In genomic region chr17:85615586-85615985, GRCm38 (mm10) we compare ENCODE assay signal across 21 mouse cellular contexts. TPM values are rescaled to one million over a fixed set of nuclear protein-coding genes. Genes with fewer than 3 reads are reported as not detected.
A peak's percentile ranks its signal among the peaks of the same experiment; 100 is the strongest.
DNase-seq lines count a peak whose midpoint lies in the region; ATAC-seq and TF ChIP-seq lines count a peak whose summit lies in the region.
"Had no signal": no experiment of that assay in that cellular context is flagged by ENCODE, and none has a peak within 500 bp of the region (broad histone marks: within the 10 kb centered on the region; RNA-seq: fewer than 3 reads in every experiment).

No protein-coding gene starts in this region.

- TF ChIP-seq CTCF in forebrain, postnatal 0 days (IDR thresholded peaks at IDR 0.05; ENCODE audit: low read depth): no peak

- H3K27ac ChIP-seq in intestine, embryonic 14.5 days (ENCODE audit: low read depth): no peak overlapping the region
- H3K27ac ChIP-seq in intestine, embryonic 16.5 days (ENCODE audit: low read length): no peak overlapping the region
- no peak overlapping the region for H3K27ac ChIP-seq in embryonic facial prominence, embryonic 15.5 days (replicated peaks)
- H3K27ac ChIP-seq in forebrain, postnatal 0 days (ENCODE audit: low read depth, low read length): no peak overlapping the region
- H3K27ac ChIP-seq in midbrain, embryonic 16.5 days (ENCODE audit: low read length): peak overlapping the region; percentile 71

- WGBS in intestine, embryonic 14.5 days: 4% methylated on average over 4 of the region's 4 CpGs
- WGBS in intestine, embryonic 16.5 days: 3% methylated on average over 4 of the region's 4 CpGs
- WGBS in embryonic facial prominence, embryonic 15.5 days: 7% methylated on average over 4 of the region's 4 CpGs
- WGBS in forebrain, postnatal 0 days: 22% methylated on average over 4 of the region's 4 CpGs
- WGBS in midbrain, embryonic 16.5 days: 8% methylated on average over 4 of the region's 4 CpGs

- no peaks in the 10 kb centered on the region for H3K36me3 ChIP-seq in intestine, embryonic 14.5 days (ENCODE audit: control insufficient read depth, insufficient read depth, low read length)
- no peaks in the 10 kb centered on the region for H3K36me3 ChIP-seq in intestine, embryonic 16.5 days (ENCODE audit: control insufficient read depth, insufficient read depth, low read length)
- H3K36me3 ChIP-seq in embryonic facial prominence, embryonic 15.5 days: no peaks in the 10 kb centered on the region
- H3K36me3 ChIP-seq in forebrain, postnatal 0 days (ENCODE audit: insufficient read depth): no peaks in the 10 kb centered on the region
- no peaks in the 10 kb centered on the region for H3K36me3 ChIP-seq in midbrain, embryonic 16.5 days (ENCODE audit: control insufficient read depth, insufficient read depth, low read length)

- peaks cover 100% of the 10 kb centered on the region for H3K27me3 ChIP-seq in intestine, embryonic 14.5 days (replicated peaks; ENCODE audit: control insufficient read depth, insufficient read depth, low read length)
- peaks cover 96% of the 10 kb centered on the region for H3K27me3 ChIP-seq in intestine, embryonic 16.5 days (replicated peaks; ENCODE audit: control insufficient read depth, insufficient read depth, low read length)
- H3K27me3 ChIP-seq in embryonic facial prominence, embryonic 15.5 days: peaks cover 100% of the 10 kb centered on the region
- H3K27me3 ChIP-seq in forebrain, postnatal 0 days (ENCODE audit: insufficient read depth, low read length): peaks cover 85% of the 10 kb centered on the region
- peaks cover 86% of the 10 kb centered on the region for H3K27me3 ChIP-seq in midbrain, embryonic 16.5 days (ENCODE audit: control insufficient read depth, insufficient read depth, low read depth, low read length)

- H3K4me1 ChIP-seq in intestine, embryonic 14.5 days (replicated peaks; ENCODE audit: control insufficient read depth, insufficient read depth, low read length): peaks cover 7% of the 10 kb centered on the region; the same call in 1 of the 2 replicates
- H3K4me1 ChIP-seq in intestine, embryonic 16.5 days (ENCODE audit: control insufficient read depth, insufficient read depth, low read length): no peaks in the 10 kb centered on the region
- peaks cover 21% of the 10 kb centered on the region for H3K4me1 ChIP-seq in embryonic facial prominence, embryonic 15.5 days
- H3K4me1 ChIP-seq in forebrain, postnatal 0 days (ENCODE audit: insufficient read depth): no peaks in the 10 kb centered on the region
- H3K4me1 ChIP-seq in midbrain, embryonic 16.5 days (ENCODE audit: control insufficient read depth, insufficient read depth, low read length): peaks cover 3% of the 10 kb centered on the region; the same call in 1 of the 2 replicates

- H3K4me3 ChIP-seq in intestine, embryonic 14.5 days (ENCODE audit: low read depth, low read length): no peak overlapping the region
- no peak overlapping the region for H3K4me3 ChIP-seq in intestine, embryonic 16.5 days (ENCODE audit: low read length)
- H3K4me3 ChIP-seq in embryonic facial prominence, embryonic 15.5 days (replicated peaks): peak overlapping the region; percentile 21; the same call in 1 of the 2 replicates
- H3K4me3 ChIP-seq in forebrain, postnatal 0 days (ENCODE audit: low read depth, low read length): peak overlapping the region; percentile 24
- peak overlapping the region; percentile 24 for H3K4me3 ChIP-seq in midbrain, embryonic 16.5 days (ENCODE audit: low read depth, low read length)

- peak; percentile 50 for DNase-seq in intestine, embryonic 14.5 days (ENCODE audit: low spot score)
- DNase-seq in forebrain, postnatal 0 days: no peak
- DNase-seq in gastrocnemius, adult 8-10 months (ENCODE audit: low spot score in 2 of 2): no peak
- no peak for DNase-seq in lung, postnatal 14 days
- DNase-seq in adrenal gland, adult 2 months: no peak
- DNase-seq: cerebellum, postnatal 14 days; kidney, adult 11 months; kidney, postnatal 10 days; layer of hippocampus, adult 9-11 months; left cerebral cortex, postnatal 4 days; lung, postnatal 36 days; right cerebral cortex, postnatal 4 days; thymus, postnatal 4 days had no signal

- H3K9ac ChIP-seq in intestine, embryonic 14.5 days (ENCODE audit: low read length): no peak overlapping the region
- H3K9ac ChIP-seq in intestine, embryonic 16.5 days (ENCODE audit: low read depth, low read length): no peak overlapping the region
- no peak overlapping the region for H3K9ac ChIP-seq in embryonic facial prominence, embryonic 15.5 days
- H3K9ac ChIP-seq in forebrain, postnatal 0 days: no peak overlapping the region
- H3K9ac ChIP-seq in midbrain, embryonic 16.5 days (ENCODE audit: low read depth, low read length): no peak overlapping the region; the same call in 1 of the 2 replicates

- no peak for ATAC-seq in intestine, embryonic 14.5 days (replicated peaks; ENCODE audit: low FRiP score, low TSS enrichment, low read depth)
- no peak for ATAC-seq in intestine, embryonic 16.5 days
- no peak for ATAC-seq in embryonic facial prominence, embryonic 15.5 days (ENCODE audit: insufficient number of reproducible peaks, low FRiP score, low TSS enrichment, low read depth)
- no peak for ATAC-seq in forebrain, postnatal 0 days
- no peak for ATAC-seq in midbrain, embryonic 16.5 days
- ATAC-seq: CD4-positive, CD25-positive, alpha-beta regulatory T cell, adult 4 months had no signal

- no peak overlapping the region for H3K4me2 ChIP-seq in intestine, embryonic 14.5 days (ENCODE audit: low read length)
- no peak overlapping the region for H3K4me2 ChIP-seq in intestine, embryonic 16.5 days (ENCODE audit: low read depth, low read length)
- no peak overlapping the region for H3K4me2 ChIP-seq in embryonic facial prominence, embryonic 15.5 days (replicated peaks)
- H3K4me2 ChIP-seq in forebrain, postnatal 0 days (ENCODE audit: low read depth): peak overlapping the region; percentile 45
- H3K4me2 ChIP-seq in midbrain, embryonic 16.5 days (ENCODE audit: low read length): peak overlapping the region; percentile 54

- H3K9me3 ChIP-seq in intestine, embryonic 14.5 days (ENCODE audit: control insufficient read depth, low read length): no peaks in the 10 kb centered on the region
- no peaks in the 10 kb centered on the region for H3K9me3 ChIP-seq in intestine, embryonic 16.5 days (ENCODE audit: control insufficient read depth, low read length)
- H3K9me3 ChIP-seq in embryonic facial prominence, embryonic 15.5 days (replicated peaks): no peaks in the 10 kb centered on the region
- no peaks in the 10 kb centered on the region for H3K9me3 ChIP-seq in forebrain, postnatal 0 days (ENCODE audit: low read length)
- no peaks in the 10 kb centered on the region for H3K9me3 ChIP-seq in midbrain, embryonic 16.5 days (replicated peaks; ENCODE audit: control insufficient read depth, low read length, poor library complexity, severe bottlenecking)

RNA-seq across cellular contexts. Expression of gene Six3, which starts 2.2 kb away (rescaled TPM):
- not detected in 2 replicates for polyA plus RNA-seq in intestine, embryonic 14.5 days (2014; fragmentation: Nextera tagmentation; extraction: Ambion mirVana)
- not detected in 2 replicates for polyA plus RNA-seq in intestine, embryonic 16.5 days (2015; fragmentation: Nextera tagmentation; extraction: Ambion mirVana)
- 6.0 and 6.6 TPM in 2 replicates for polyA plus RNA-seq in embryonic facial prominence, embryonic 15.5 days (2015; fragmentation: Nextera tagmentation; extraction: Ambion mirVana)
- total RNA-seq in forebrain, postnatal 0 days (2014; rRNA removed): 3.5 and 12.0 TPM in 2 replicates
- polyA plus RNA-seq in forebrain, postnatal 0 days (2015; fragmentation: Nextera tagmentation; extraction: Ambion mirVana): 9.5 and 16.6 TPM in 2 replicates
- polyA plus RNA-seq in midbrain, embryonic 16.5 days (2015; fragmentation: Nextera tagmentation; extraction: Ambion mirVana): 19.1 and 24.2 TPM in 2 replicates
- total RNA-seq in gastrocnemius, adult 8-10 months (2022): not detected
- total RNA-seq in adrenal gland, adult 2 months (2021): not detected
- not detected in 2 replicates for polyA plus RNA-seq in adrenal gland, adult 2 months (2012; rRNA removed)
- total RNA-seq: hematopoietic stem cell, adult 5-6 weeks had no signal
- polyA plus RNA-seq: gonadal fat pad, adult 2 months; liver, embryonic 16.5 days; neural tube, embryonic 14.5 days had no signal

Comparison
In these comparisons a context has a peak if more than half of its experiments do, and no peak if none do; other contexts are left out.
1. H3K4me2 ChIP-seq: peak in forebrain, postnatal 0 days (single experiment) and midbrain, embryonic 16.5 days (single experiment); none in intestine, embryonic 14.5 days (single experiment), intestine, embryonic 16.5 days (single experiment) and embryonic facial prominence, embryonic 15.5 days (single experiment).
2. H3K4me3 ChIP-seq: peak in embryonic facial prominence, embryonic 15.5 days (single experiment), forebrain, postnatal 0 days (single experiment) and midbrain, embryonic 16.5 days (single experiment); none in intestine, embryonic 14.5 days (single experiment) and intestine, embryonic 16.5 days (single experiment).